ENCODE assay signal across 12 mouse cellular contexts in the genomic region with DNA sequence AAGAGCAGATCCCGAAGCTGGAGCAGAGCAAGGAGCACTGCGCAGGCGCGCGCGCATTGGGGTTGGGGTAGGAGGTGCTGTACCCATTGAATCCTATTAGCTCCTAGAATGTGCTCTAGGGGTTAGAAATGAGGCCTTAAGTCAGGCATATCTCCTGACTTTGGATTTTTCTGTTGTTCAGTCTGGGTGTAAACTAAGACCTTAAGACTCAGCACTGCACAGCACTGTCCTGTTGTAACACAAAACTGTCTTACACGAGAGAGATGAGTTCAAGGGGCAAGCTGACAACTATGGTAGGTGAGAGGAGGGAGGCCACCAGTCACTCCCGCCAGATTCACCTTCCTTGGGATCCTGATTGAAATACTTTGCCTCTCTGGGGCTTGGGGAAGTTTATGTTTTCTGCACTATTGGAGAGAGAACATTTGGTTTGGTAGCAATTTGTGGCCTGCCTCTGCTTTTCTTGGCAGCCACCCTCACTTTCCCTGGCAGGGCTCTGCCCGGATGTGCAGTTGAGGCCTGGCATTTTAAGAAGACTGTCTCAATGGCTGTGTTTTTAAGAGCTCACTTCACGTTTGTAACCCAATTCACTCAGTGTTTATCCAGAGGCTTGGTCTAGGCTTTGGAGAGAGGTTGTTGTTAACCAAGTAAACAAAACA. TPM values are rescaled to one million over a fixed set of nuclear protein-coding genes. Genes with fewer than 3 reads are reported as not detected.
DNase-seq lines count a peak whose midpoint lies in the region; ATAC-seq lines count a peak whose summit lies in the region.
"Had no signal": no experiment of that assay in that cellular context is flagged by ENCODE, and none has a peak within 500 bp of the region (broad histone marks: within the 10 kb centered on the region; RNA-seq: fewer than 3 reads in every experiment).

No protein-coding gene starts in this region.

- intact Hi-C loops in left cerebral cortex, postnatal 25 days (cut with DNase I), result loop anchor here (2.0 kb wide), 1 partner anchor 14 kb away; no protein-coding TSS in a partner anchor

- no peak for DNase-seq in hindbrain, embryonic 14.5 days (ENCODE audit: low spot score)
- no peak for DNase-seq in hindbrain, embryonic 11.5 days (ENCODE audit: low spot score)
- peak; percentile 14 for DNase-seq in NIH3T3 (ENCODE audit: low read depth)
- DNase-seq in fibroblast of lung, adult 2 months (ENCODE audit: low read depth), result peak; percentile 60
- DNase-seq in left cerebral cortex, postnatal 25 days (ENCODE audit: low spot score in 2 of 2), result peak; percentile 60 to 88
- no peak for DNase-seq in adrenal gland, postnatal 14 days
- no peak for DNase-seq in adrenal gland, postnatal 36 days
- DNase-seq in thymus, postnatal 10 days (ENCODE audit: low spot score in 2 of 2), result no peak
- DNase-seq: kidney, postnatal 14 days had no signal

- H3K27me3 ChIP-seq in hindbrain, embryonic 14.5 days (ENCODE audit: control insufficient read depth, insufficient read depth, low read length), result no peaks in the 10 kb centered on the region
- no peaks in the 10 kb centered on the region for H3K27me3 ChIP-seq in hindbrain, embryonic 11.5 days (ENCODE audit: control insufficient read depth, insufficient read depth, low read length)
- H3K27me3 ChIP-seq: hindbrain, embryonic 13.5 days had no signal

- H3K4me3 ChIP-seq in hindbrain, embryonic 14.5 days (replicated peaks; ENCODE audit: low read length), result no peak overlapping the region
- no peak overlapping the region for H3K4me3 ChIP-seq in hindbrain, embryonic 11.5 days (ENCODE audit: low read depth, low read length)
- H3K4me3 ChIP-seq: hindbrain, embryonic 13.5 days had no signal

- H3K27ac ChIP-seq in hindbrain, embryonic 14.5 days, result no peak overlapping the region
- H3K27ac ChIP-seq in hindbrain, embryonic 11.5 days (ENCODE audit: low read depth, low read length), result no peak overlapping the region
- H3K27ac ChIP-seq: hindbrain, embryonic 13.5 days had no signal

- H3K4me1 ChIP-seq in hindbrain, embryonic 14.5 days (replicated peaks; ENCODE audit: control insufficient read depth, insufficient read depth, low read length), result no peaks in the 10 kb centered on the region
- H3K4me1 ChIP-seq in hindbrain, embryonic 11.5 days (replicated peaks; ENCODE audit: control insufficient read depth, insufficient read depth, low read length), result no peaks in the 10 kb centered on the region
- H3K4me1 ChIP-seq: hindbrain, embryonic 13.5 days had no signal

- no peaks in the 10 kb centered on the region for H3K9me3 ChIP-seq in hindbrain, embryonic 14.5 days (ENCODE audit: control insufficient read depth, low read length)
- no peaks in the 10 kb centered on the region for H3K9me3 ChIP-seq in hindbrain, embryonic 11.5 days (ENCODE audit: control insufficient read depth, low read length)
- H3K9me3 ChIP-seq: hindbrain, embryonic 13.5 days had no signal

- peak; percentile 14; the same call in 1 of the 2 replicates for ATAC-seq in hindbrain, embryonic 14.5 days (ENCODE audit: low FRiP score)
- no peak for ATAC-seq in hindbrain, embryonic 11.5 days (ENCODE audit: low FRiP score)
- ATAC-seq: activated CD4-positive, CD25-positive, alpha-beta regulatory T cell, adult 4 months; midbrain, embryonic 16.5 days had no signal

- 85% methylated on average over 10 of the region's 10 CpGs for WGBS in hindbrain, embryonic 14.5 days
- 87% methylated on average over 10 of the region's 10 CpGs for WGBS in hindbrain, embryonic 11.5 days

- H3K4me2 ChIP-seq in hindbrain, embryonic 14.5 days (replicated peaks), result no peak overlapping the region
- H3K4me2 ChIP-seq in hindbrain, embryonic 11.5 days (replicated peaks; ENCODE audit: low read depth, low read length), result no peak overlapping the region
- H3K4me2 ChIP-seq: hindbrain, embryonic 13.5 days had no signal

- H3K36me3 ChIP-seq in hindbrain, embryonic 14.5 days (replicated peaks; ENCODE audit: control insufficient read depth, insufficient read depth), result no peaks in the 10 kb centered on the region
- no peaks in the 10 kb centered on the region for H3K36me3 ChIP-seq in hindbrain, embryonic 11.5 days (ENCODE audit: control insufficient read depth, insufficient read depth, low read length)
- H3K36me3 ChIP-seq: hindbrain, embryonic 13.5 days had no signal

- H3K9ac ChIP-seq in hindbrain, embryonic 14.5 days, result no peak overlapping the region
- no peak overlapping the region for H3K9ac ChIP-seq in hindbrain, embryonic 11.5 days (ENCODE audit: low read depth, low read length)
- H3K9ac ChIP-seq: hindbrain, embryonic 13.5 days had no signal

RNA-seq across cellular contexts. Expression of a gene that starts 9.5 kb away (rescaled TPM):
- polyA plus RNA-seq in hindbrain, embryonic 14.5 days (2014; fragmentation: Nextera tagmentation; extraction: Ambion mirVana), result 23.9 and 26.7 TPM in 2 replicates
- polyA plus RNA-seq in hindbrain, embryonic 11.5 days (2014; fragmentation: Nextera tagmentation; extraction: Ambion mirVana), result 16.6 and 19.8 TPM in 2 replicates
- total RNA-seq in left cerebral cortex, postnatal 25 days (2021), result 1,000 to 10,000 TPM; 1,823 to 2,031 TPM
- 1.9 and 2.4 TPM in 2 replicates for total RNA-seq in adrenal gland, postnatal 14 days (2021)
- total RNA-seq in adrenal gland, postnatal 36 days (2021), result under 1 TPM; 0.03 to 0.16 TPM
- polyA plus RNA-seq: activated CD4-positive, CD25-positive, alpha-beta regulatory T cell, adult 4 months had no signal

Comparison
In these comparisons a context has a peak if more than half of its experiments do, and no peak if none do; other contexts are left out.
1. DNase-seq: peak in NIH3T3 (single experiment), fibroblast of lung, adult 2 months (single experiment) and left cerebral cortex, postnatal 25 days (2 of 2); none in hindbrain, embryonic 14.5 days (single experiment), hindbrain, embryonic 11.5 days (single experiment), adrenal gland, postnatal 14 days (single experiment), adrenal gland, postnatal 36 days (0 of 2) and thymus, postnatal 10 days (0 of 2).
2. RNA of a gene that starts 9.5 kb away (total RNA-seq): 1,823 to 2,031 TPM in left cerebral cortex, postnatal 25 days; 1.9 to 2.4 TPM in adrenal gland, postnatal 14 days and 0.03 to 0.16 TPM in adrenal gland, postnatal 36 days; every median in the first group is over 100 times any median in the second.